Mouse (Mus musculus): ENCODE measurements around the gene Ppan. TPM values are rescaled to one million over a fixed set of nuclear protein-coding genes. Genes with fewer than 3 reads are reported as not detected.

Gene Ppan
- polyA plus RNA-seq, 1 experiment = 73.8 TPM

- no peak for TF ChIP-seq CTCF (IDR thresholded peaks at IDR 0.05; ENCODE audit: borderline replicate concordance, extremely low read depth, insufficient read depth, insufficient read length)
- no peak for TF ChIP-seq POLR2A (IDR thresholded peaks at IDR 0.05; ENCODE audit: borderline replicate concordance, extremely low read depth, insufficient read depth, insufficient read length, poor library complexity, severe bottlenecking)
- no peak for DNase-seq (ENCODE audit: low read depth)
Measured at GRCm38 (mm10) chr9:20886563-20886962, 1.4 kb upstream of the Ppan start.

DNA sequence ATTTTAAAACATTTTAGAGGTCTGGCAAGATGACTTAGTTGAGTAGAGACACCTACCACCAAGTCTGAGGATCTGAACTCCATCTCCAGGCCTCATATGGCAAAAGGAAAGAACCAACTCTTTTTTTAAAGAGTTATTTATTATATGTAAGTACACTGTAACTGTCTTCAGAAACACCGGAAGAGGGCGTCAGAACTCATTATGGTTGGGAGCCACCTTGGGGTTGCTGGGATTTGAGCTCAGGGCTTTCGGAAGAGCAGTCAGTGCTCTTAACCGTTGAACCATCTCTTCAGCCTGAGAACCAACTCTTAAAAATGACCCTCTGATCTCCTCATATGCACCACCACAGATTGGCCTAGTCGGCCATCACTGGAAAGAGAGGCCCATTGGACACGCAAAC lies 784 bp upstream of the Ppan start:
- no peak for TF ChIP-seq POLR2A (IDR thresholded peaks at IDR 0.05; ENCODE audit: borderline replicate concordance, extremely low read depth, insufficient read depth, insufficient read length, poor library complexity, severe bottlenecking)
- DNase-seq (ENCODE audit: low read depth) = no peak

- no peak for TF ChIP-seq POLR2A (IDR thresholded peaks at IDR 0.05; ENCODE audit: borderline replicate concordance, extremely low read depth, insufficient read depth, insufficient read length, poor library complexity, severe bottlenecking)
- no peak for TF ChIP-seq CTCF (IDR thresholded peaks at IDR 0.05; ENCODE audit: borderline replicate concordance, extremely low read depth, insufficient read depth, insufficient read length)
- no peak for DNase-seq (ENCODE audit: low read depth)
Measured at GRCm38 (mm10) chr9:20888386-20888765, 401 bp downstream of the Ppan start.

- DNase-seq (ENCODE audit: low read depth) = no peak
- no peak for TF ChIP-seq POLR2A (IDR thresholded peaks at IDR 0.05; ENCODE audit: borderline replicate concordance, extremely low read depth, insufficient read depth, insufficient read length, poor library complexity, severe bottlenecking)
- no peak for TF ChIP-seq CTCF (IDR thresholded peaks at IDR 0.05; ENCODE audit: borderline replicate concordance, extremely low read depth, insufficient read depth, insufficient read length)
Measured at GRCm38 (mm10) chr9:20889185-20890141, 1.5 kb downstream of the Ppan start.

DNA sequence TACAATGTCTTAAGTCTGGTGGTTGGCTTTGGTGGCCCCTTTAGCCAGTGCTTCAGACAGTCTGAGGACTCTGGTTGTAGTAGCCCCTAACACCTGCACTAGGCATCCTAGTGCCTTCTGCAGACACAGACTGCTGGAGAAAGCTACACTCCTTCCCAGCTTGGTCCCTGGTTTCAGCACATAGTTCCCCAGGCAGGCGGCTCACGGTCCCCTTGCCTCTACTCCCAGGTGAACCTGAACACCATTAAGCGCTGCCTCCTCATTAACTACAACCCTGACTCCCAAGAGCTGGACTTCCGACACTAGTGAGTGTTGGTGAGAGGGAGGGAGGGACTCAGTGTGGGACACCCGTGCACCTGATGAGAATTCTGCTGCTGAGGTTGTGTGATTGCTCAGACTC lies 2.4 kb downstream of the Ppan start:
- no peak for TF ChIP-seq CTCF (IDR thresholded peaks at IDR 0.05; ENCODE audit: borderline replicate concordance, extremely low read depth, insufficient read depth, insufficient read length)
- no peak for DNase-seq (ENCODE audit: low read depth)

DNA sequence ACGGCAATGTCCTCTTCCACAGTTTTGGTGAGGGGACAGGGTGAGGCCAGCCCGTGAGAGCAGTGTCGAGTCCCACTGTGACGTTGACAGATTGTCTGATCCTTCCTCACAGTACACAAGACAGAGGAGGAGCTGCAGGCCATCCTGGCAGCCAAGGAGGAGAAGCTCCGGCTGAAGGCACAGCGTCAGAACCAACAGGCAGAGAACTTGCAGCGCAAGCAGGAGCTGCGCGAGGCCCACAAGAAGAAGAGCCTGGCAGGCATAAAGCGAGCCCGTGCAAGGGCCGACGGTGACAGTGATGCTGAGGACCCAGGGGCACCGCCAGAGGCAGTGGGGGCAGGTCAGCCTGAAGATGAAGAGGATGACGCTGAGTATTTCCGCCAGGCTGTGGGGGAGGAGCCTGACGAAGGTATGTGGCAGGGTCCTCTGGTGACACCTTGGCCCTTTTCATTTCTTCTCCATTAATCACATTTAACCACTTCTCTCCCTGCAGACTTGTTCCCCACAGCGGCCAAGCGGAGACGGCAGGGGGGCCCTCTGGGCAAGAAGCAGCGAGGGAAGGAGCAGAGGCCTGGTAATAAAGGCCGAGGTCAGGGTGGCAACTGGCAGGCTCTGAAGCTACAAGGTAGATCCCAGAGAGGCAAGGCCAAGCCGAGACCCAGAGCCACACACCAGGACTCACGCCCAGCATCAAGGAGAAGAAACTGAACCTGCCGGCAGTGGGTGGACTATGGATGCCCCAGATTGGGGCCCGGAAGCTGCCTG lies 3.5 kb downstream of the Ppan start:
- no peak for DNase-seq (ENCODE audit: low read depth)
- TF ChIP-seq POLR2A (IDR thresholded peaks at IDR 0.05; ENCODE audit: borderline replicate concordance, extremely low read depth, insufficient read depth, insufficient read length, poor library complexity, severe bottlenecking) = no peak
- TF ChIP-seq CTCF (IDR thresholded peaks at IDR 0.05; ENCODE audit: borderline replicate concordance, extremely low read depth, insufficient read depth, insufficient read length) = no peak

GRCm38 (mm10) chr9:20892104-20892653 lies 4.2 kb downstream of the Ppan start:
- TF ChIP-seq POLR2A (IDR thresholded peaks at IDR 0.05; ENCODE audit: borderline replicate concordance, extremely low read depth, insufficient read depth, insufficient read length, poor library complexity, severe bottlenecking) = no peak
- TF ChIP-seq CTCF (IDR thresholded peaks at IDR 0.05; ENCODE audit: borderline replicate concordance, extremely low read depth, insufficient read depth, insufficient read length) = no peak
- DNase-seq (ENCODE audit: low read depth) = no peak

DNA sequence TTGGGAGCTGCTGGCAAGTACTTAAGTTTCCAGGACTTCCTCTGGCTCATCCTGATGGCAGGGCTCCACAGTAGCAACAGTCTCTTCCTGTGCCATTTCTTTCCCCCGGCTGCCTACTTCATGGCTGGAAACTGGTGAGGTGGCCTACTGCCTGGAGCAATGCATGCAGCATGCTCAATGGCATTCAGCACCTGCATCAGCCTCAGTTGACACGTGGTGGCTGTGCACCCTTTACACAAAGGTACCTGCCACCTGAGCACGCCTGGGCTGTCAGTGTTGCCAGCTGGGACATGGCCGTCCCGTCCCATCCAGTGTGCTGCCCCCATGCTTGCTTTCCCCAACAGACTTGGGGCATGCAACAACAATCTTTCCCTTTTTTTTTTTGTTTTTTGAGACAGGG lies 5.1 kb downstream of the Ppan start:
- TF ChIP-seq CTCF (IDR thresholded peaks at IDR 0.05; ENCODE audit: borderline replicate concordance, extremely low read depth, insufficient read depth, insufficient read length) = no peak
- TF ChIP-seq POLR2A (IDR thresholded peaks at IDR 0.05; ENCODE audit: borderline replicate concordance, extremely low read depth, insufficient read depth, insufficient read length, poor library complexity, severe bottlenecking) = no peak
- DNase-seq (ENCODE audit: low read depth) = no peak

GRCm38 (mm10) chr9:20893590-20894343 lies 5.8 kb downstream of the Ppan start:
- no peak for DNase-seq (ENCODE audit: low read depth)
- no peak for TF ChIP-seq CTCF (IDR thresholded peaks at IDR 0.05; ENCODE audit: borderline replicate concordance, extremely low read depth, insufficient read depth, insufficient read length)
- no peak for TF ChIP-seq POLR2A (IDR thresholded peaks at IDR 0.05; ENCODE audit: borderline replicate concordance, extremely low read depth, insufficient read depth, insufficient read length, poor library complexity, severe bottlenecking)

GRCm38 (mm10) chr9:20894629-20895028 lies 6.7 kb downstream of the Ppan start:
- DNase-seq (ENCODE audit: low read depth) = no peak

DNA sequence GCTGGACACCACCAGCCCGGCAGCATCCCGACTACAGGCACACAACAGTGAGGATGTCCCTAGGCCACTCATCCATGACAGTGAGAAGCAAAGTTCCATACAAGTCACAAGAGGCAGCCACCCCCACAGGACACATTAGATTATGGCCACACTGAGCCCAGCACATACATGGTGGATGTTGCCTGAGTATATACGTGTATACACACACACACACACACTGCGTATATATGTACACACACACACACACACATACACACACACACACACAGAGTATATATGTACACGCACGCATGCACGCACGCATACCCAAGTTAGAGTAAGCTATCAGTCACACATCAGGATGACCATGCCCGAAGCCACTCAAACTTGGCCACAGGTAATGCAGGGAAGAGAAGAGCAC lies 7.4 kb downstream of the Ppan start:
- TF ChIP-seq CTCF (IDR thresholded peaks at IDR 0.05; ENCODE audit: borderline replicate concordance, extremely low read depth, insufficient read depth, insufficient read length) (no peak), POLR2A (IDR thresholded peaks at IDR 0.05; ENCODE audit: borderline replicate concordance, extremely low read depth, insufficient read depth, insufficient read length, poor library complexity, severe bottlenecking) (no peak)
- no peak for DNase-seq (ENCODE audit: low read depth)

More at GRCm38 (mm10) chr9:20894629-20895028, 6.7 kb downstream of the Ppan start:
- TF ChIP-seq CTCF (IDR thresholded peaks at IDR 0.05; ENCODE audit: borderline replicate concordance, extremely low read depth, insufficient read depth, insufficient read length) = no peak
- no peak for TF ChIP-seq POLR2A (IDR thresholded peaks at IDR 0.05; ENCODE audit: borderline replicate concordance, extremely low read depth, insufficient read depth, insufficient read length, poor library complexity, severe bottlenecking)

All from brain, embryonic 14.5 days (tissue).